Mouse (Mus musculus): ENCODE results near the gene Edc3.

GRCm38 (mm10) chr9:57798725-57799253 lies 90.4 kb downstream of the Edc3 start:
- no peak for TF ChIP-seq CTCF (IDR thresholded peaks at IDR 0.05; ENCODE audit: borderline replicate concordance, control insufficient read depth, extremely low read depth, insufficient read depth, low read length, poor library complexity)
- no peak for TF ChIP-seq POLR2A (IDR thresholded peaks at IDR 0.05; ENCODE audit: control insufficient read depth, extremely low read depth, insufficient read depth, low read length, poor library complexity)
